Mouse (Mus musculus): ENCODE data around the gene Bcat2. TPM values are rescaled to one million over a fixed set of nuclear protein-coding genes. Genes with fewer than 3 reads are reported as not detected.

The Bcat2 gene
- total RNA-seq, 1 experiment from 2014 or later, result 39.0 TPM

GRCm38 (mm10) chr7:45619592-45619991 is 49.6 kb downstream of the Bcat2 start:
- ATAC-seq (replicated peaks; ENCODE audit: low read depth, poor library complexity, severe bottlenecking), result no peak

GRCm38 (mm10) chr7:45621443-45621842 is 51.5 kb downstream of the Bcat2 start, which contains the start of gene Izumo1:
Gene Izumo1 (plus strand): TSS chr7:45621811.
- ATAC-seq (replicated peaks; ENCODE audit: low read depth, poor library complexity, severe bottlenecking), result peak; percentile 52; the same call in 1 of the 2 replicates

- ATAC-seq (replicated peaks; ENCODE audit: low read depth, poor library complexity, severe bottlenecking), result peak; percentile 77
Observed at GRCm38 (mm10) chr7:45623507-45623906, 53.6 kb downstream of the Bcat2 start.

GRCm38 (mm10) chr7:45624718-45625117 is 54.8 kb downstream of the Bcat2 start:
- ATAC-seq (replicated peaks; ENCODE audit: low read depth, poor library complexity, severe bottlenecking), result no peak

GRCm38 (mm10) chr7:45625481-45625880 is 55.5 kb downstream of the Bcat2 start:
- no peak for ATAC-seq (replicated peaks; ENCODE audit: low read depth, poor library complexity, severe bottlenecking)

- ATAC-seq (replicated peaks; ENCODE audit: low read depth, poor library complexity, severe bottlenecking), result no peak
Observed at GRCm38 (mm10) chr7:45626571-45627076, 56.7 kb downstream of the Bcat2 start.

GRCm38 (mm10) chr7:45627261-45627660 is 57.3 kb downstream of the Bcat2 start, which contains the start of gene Rasip1:
Gene Rasip1 (plus strand): TSS chr7:45627488.
- no peak for ATAC-seq (replicated peaks; ENCODE audit: low read depth, poor library complexity, severe bottlenecking)

- ATAC-seq (replicated peaks; ENCODE audit: low read depth, poor library complexity, severe bottlenecking), result peak; percentile 74
Observed at GRCm38 (mm10) chr7:45628364-45629294, 58.7 kb downstream of the Bcat2 start.

GRCm38 (mm10) chr7:45630064-45630907 is 60.3 kb downstream of the Bcat2 start:
- no peak for ATAC-seq (replicated peaks; ENCODE audit: low read depth, poor library complexity, severe bottlenecking)

GRCm38 (mm10) chr7:45632499-45632898 is 62.5 kb downstream of the Bcat2 start:
- ATAC-seq (replicated peaks; ENCODE audit: low read depth, poor library complexity, severe bottlenecking), result no peak

GRCm38 (mm10) chr7:45634946-45635681 is 65.2 kb downstream of the Bcat2 start:
- peak; percentile 81 for ATAC-seq (replicated peaks; ENCODE audit: low read depth, poor library complexity, severe bottlenecking)

- no peak for ATAC-seq (replicated peaks; ENCODE audit: low read depth, poor library complexity, severe bottlenecking)
Observed at GRCm38 (mm10) chr7:45635711-45636688, 66.0 kb downstream of the Bcat2 start.

- no peak for ATAC-seq (replicated peaks; ENCODE audit: low read depth, poor library complexity, severe bottlenecking)
Observed at GRCm38 (mm10) chr7:45637710-45638109, 67.8 kb downstream of the Bcat2 start.

GRCm38 (mm10) chr7:45638623-45639401 is 68.9 kb downstream of the Bcat2 start:
- ATAC-seq (replicated peaks; ENCODE audit: low read depth, poor library complexity, severe bottlenecking), result no peak

Measured in common myeloid progenitor, adult 5-6 weeks (primary cell).